Mouse (Mus musculus): ENCODE results near the gene Fasl. TPM values are rescaled to one million over a fixed set of nuclear protein-coding genes. Genes with fewer than 3 reads are reported as not detected.

The Fasl gene
- 1.5 and 4.5 TPM in 2 replicates for total RNA-seq (2017)

- no peak for ATAC-seq (ENCODE audit: extremely low read depth, insufficient number of reproducible peaks, low FRiP score, poor library complexity, severe bottlenecking)
Measured at GRCm38 (mm10) chr1:161788339-161788738, at the start of gene Fasl. TSS of gene Fasl (minus strand) at chr1:161788495.

DNA sequence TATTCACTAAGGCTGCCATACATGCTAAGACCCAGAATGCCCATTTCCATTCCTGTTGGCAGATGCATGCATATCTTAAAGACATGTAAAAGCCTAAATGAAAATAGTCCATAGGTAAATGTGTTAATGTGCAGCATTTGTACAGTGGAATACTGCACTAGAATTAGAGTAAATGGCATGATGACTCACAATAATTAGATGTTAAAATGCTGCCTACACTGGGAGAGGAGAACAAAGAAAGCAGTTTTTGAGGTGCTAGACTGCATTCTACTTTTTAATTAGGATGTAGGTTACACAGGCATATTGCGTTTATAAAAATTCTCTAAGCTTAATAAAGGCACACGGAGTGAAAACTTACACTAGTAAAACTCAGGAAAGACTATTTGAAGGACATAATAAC, 38.4 kb upstream of the Fasl start:
- no peak for ATAC-seq (ENCODE audit: extremely low read depth, insufficient number of reproducible peaks, low FRiP score, poor library complexity, severe bottlenecking)

GRCm38 (mm10) chr1:161809428-161809827, 21.1 kb upstream of the Fasl start:
- ATAC-seq (ENCODE audit: extremely low read depth, insufficient number of reproducible peaks, low FRiP score, poor library complexity, severe bottlenecking), result 0 out of 2 replicates have a peak, but pooled peaks have one; percentile 11

DNA sequence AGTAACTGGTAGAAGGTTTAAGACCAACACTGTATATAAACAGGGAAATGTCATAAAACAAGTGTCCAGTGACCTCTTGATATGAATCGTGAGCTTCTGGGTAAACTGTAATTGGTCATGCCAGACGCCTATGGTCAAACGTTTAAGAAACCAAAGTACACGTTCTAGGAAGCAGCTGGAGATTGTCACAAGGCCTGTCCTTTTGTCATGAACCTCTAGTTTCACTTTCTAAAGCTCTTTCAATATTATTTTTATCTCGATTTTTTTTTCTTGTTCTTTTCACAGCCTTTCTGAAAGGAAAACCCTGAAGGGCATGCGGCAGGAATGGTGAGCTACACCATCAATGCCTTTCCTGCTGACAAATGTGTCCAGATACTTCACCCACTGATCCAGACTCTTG, 20.7 kb upstream of the Fasl start:
- no peak for ATAC-seq (ENCODE audit: extremely low read depth, insufficient number of reproducible peaks, low FRiP score, poor library complexity, severe bottlenecking)

GRCm38 (mm10) chr1:161804541-161804971, 16.3 kb upstream of the Fasl start:
- peak; percentile 33; the same call in 1 of the 2 replicates for ATAC-seq (ENCODE audit: extremely low read depth, insufficient number of reproducible peaks, low FRiP score, poor library complexity, severe bottlenecking)

DNA sequence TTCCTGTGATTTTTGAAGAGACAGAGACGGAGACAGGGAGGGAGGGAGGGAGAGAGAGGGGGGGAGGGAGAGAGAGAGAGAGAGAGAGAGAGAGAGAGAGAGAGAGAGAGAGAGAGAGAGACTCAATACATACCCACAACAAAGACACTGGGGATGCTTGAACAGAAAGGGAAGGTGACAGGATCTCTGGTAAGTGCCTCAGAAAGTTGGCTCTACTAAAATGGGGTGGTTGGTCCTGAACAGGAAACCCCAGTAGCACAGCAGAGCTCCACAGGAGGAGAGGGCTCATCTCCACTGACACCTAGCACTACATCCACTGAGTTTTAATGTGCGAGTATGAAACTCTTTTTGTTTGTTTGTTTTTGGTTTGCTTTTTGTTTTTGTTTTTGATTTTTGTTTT, 13.0 kb upstream of the Fasl start:
- no peak for ATAC-seq (ENCODE audit: extremely low read depth, insufficient number of reproducible peaks, low FRiP score, poor library complexity, severe bottlenecking)

- ATAC-seq (ENCODE audit: extremely low read depth, insufficient number of reproducible peaks, low FRiP score, poor library complexity, severe bottlenecking), result no peak
Measured at GRCm38 (mm10) chr1:161800256-161800655, 12.0 kb upstream of the Fasl start.

DNA sequence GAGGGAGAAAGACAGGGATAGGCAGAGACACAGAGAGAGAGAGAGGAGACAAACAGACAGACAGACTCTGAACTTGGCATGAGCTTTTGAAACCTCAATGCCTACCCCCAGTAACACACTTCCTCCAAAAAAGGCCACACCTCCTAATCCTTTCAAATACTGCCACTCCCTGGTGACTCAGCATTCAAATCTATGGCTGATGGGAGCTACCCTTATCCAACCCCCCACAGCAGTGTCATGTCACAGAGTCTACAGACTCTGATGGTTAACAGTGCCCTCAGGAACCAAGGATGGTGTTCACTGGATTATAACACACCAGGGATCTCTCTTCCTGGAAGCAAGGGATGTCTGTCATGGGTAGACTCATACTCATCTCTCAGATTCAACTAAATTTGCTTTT, 11.5 kb upstream of the Fasl start:
- no peak for ATAC-seq (ENCODE audit: extremely low read depth, insufficient number of reproducible peaks, low FRiP score, poor library complexity, severe bottlenecking)

GRCm38 (mm10) chr1:161798866-161799265, 10.6 kb upstream of the Fasl start:
- peak; percentile 94 for ATAC-seq (ENCODE audit: extremely low read depth, insufficient number of reproducible peaks, low FRiP score, poor library complexity, severe bottlenecking)

GRCm38 (mm10) chr1:161794447-161795211, 6.3 kb upstream of the Fasl start:
- ATAC-seq (ENCODE audit: extremely low read depth, insufficient number of reproducible peaks, low FRiP score, poor library complexity, severe bottlenecking), result 0 out of 2 replicates have a peak, but pooled peaks have one; percentile 5

DNA sequence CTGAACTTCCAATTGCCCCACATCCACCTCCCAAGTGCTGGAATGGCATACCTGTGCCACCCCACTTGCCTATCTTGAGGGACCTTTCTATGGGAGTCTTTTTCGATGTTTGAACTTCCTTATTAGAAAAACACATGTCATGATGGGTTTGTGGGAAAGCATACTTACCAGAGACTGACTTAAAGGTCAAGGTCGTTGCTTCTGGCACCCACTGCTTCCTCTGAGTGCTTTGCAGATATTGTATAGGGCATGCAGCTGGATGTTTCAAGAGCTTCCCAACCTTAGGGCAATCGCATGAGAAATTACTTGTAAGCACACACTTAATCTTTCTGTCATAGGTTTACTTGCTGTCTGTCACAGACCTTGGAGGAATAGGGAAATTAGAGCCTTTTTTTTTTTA, 5.0 kb upstream of the Fasl start:
- no peak for ATAC-seq (ENCODE audit: extremely low read depth, insufficient number of reproducible peaks, low FRiP score, poor library complexity, severe bottlenecking)

- no peak for ATAC-seq (ENCODE audit: extremely low read depth, insufficient number of reproducible peaks, low FRiP score, poor library complexity, severe bottlenecking)
Measured at GRCm38 (mm10) chr1:161792687-161792969, 4.3 kb upstream of the Fasl start.

- ATAC-seq (ENCODE audit: extremely low read depth, insufficient number of reproducible peaks, low FRiP score, poor library complexity, severe bottlenecking), result no peak
Measured at GRCm38 (mm10) chr1:161791854-161792686, 3.8 kb upstream of the Fasl start.

- no peak for ATAC-seq (ENCODE audit: extremely low read depth, insufficient number of reproducible peaks, low FRiP score, poor library complexity, severe bottlenecking)
Measured at GRCm38 (mm10) chr1:161782725-161783124, 5.6 kb downstream of the Fasl start.

DNA sequence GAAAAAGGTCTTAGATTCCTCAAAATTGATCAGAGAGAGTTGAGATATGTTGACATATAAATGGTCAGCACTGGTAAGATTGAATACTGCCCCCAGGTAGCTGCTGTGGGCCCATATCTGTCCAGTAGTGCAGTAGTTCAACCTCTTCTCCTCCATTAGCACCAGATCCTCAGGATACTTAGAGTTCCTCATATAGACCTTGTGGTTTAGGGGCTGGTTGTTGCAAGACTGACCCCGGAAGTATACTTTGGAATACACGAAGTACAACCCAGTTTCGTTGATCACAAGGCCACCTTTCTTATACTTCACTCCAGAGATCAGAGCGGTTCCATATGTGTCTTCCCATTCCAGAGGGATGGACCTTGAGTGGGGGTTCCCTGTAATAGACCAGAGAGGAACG, 6.7 kb downstream of the Fasl start:
- ATAC-seq (ENCODE audit: extremely low read depth, insufficient number of reproducible peaks, low FRiP score, poor library complexity, severe bottlenecking), result no peak

GRCm38 (mm10) chr1:161779057-161779456, 9.2 kb downstream of the Fasl start:
- peak; percentile 39; the same call in 1 of the 2 replicates for ATAC-seq (ENCODE audit: extremely low read depth, insufficient number of reproducible peaks, low FRiP score, poor library complexity, severe bottlenecking)

DNA sequence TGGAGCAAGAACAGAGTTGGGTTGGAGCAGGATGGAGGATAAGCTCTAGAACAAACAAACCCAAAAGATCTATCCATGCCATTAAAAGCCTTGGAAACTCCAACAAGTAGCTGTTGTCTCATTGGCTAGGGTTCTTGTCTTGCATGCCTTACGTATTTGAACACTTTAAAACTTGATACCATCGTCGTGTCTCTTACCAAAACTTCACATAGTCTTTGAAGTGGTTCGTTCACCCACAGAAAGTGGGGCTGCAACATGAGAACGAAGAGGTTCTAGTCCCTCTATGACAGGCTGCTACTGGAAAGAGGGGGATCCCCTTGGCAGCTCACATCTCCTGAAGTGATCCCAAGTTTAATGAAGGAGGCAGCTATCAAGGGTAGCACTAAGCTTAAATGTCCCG, 13.1 kb downstream of the Fasl start:
- no peak for ATAC-seq (ENCODE audit: extremely low read depth, insufficient number of reproducible peaks, low FRiP score, poor library complexity, severe bottlenecking)

GRCm38 (mm10) chr1:161771293-161771692, 17.0 kb downstream of the Fasl start:
- ATAC-seq (ENCODE audit: extremely low read depth, insufficient number of reproducible peaks, low FRiP score, poor library complexity, severe bottlenecking), result no peak

DNA sequence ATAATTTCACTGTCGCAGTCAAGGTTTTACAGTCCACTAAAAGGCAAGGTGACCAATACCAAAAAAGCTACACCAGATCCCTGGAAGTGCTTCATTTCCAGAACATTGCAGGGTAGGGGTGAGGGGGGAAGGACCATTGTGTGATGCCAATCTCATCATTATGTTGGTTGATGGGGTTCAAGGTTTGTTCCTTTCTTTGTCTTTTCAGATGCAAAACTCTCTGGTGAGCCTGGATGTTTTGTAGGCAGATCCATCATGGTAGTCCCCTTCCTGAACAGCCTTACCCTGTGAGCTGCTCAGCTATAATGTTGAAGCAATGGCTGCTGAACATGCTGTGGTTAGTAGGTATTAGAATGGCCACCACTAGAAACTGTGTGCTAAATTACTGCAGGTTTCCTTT, 19.0 kb downstream of the Fasl start:
- ATAC-seq (ENCODE audit: extremely low read depth, insufficient number of reproducible peaks, low FRiP score, poor library complexity, severe bottlenecking), result no peak

GRCm38 (mm10) chr1:161767101-161767524, 21.2 kb downstream of the Fasl start:
- peak; percentile 47 for ATAC-seq (ENCODE audit: extremely low read depth, insufficient number of reproducible peaks, low FRiP score, poor library complexity, severe bottlenecking)

Data from neutrophil, adult 5-6 weeks (primary cell).